Comparison of ENCODE assay signal across 28 mouse cellular contexts in genomic region chr14:122214126-122214525, GRCm38 (mm10).
"Had no signal": no experiment of that assay in that cellular context is flagged by ENCODE, and none has a peak within 500 bp of the region (broad histone marks: within the 10 kb centered on the region; RNA-seq: fewer than 3 reads in every experiment).

No protein-coding gene starts in this region.

- H3K9me3 ChIP-seq: heart, embryonic 10.5 days; hindbrain, embryonic 12.5 days; intestine, embryonic 15.5 days; limb, embryonic 10.5 days; limb, embryonic 12.5 days; liver, embryonic 13.5 days; liver, embryonic 15.5 days had no signal

- H3K27ac ChIP-seq: gastrocnemius, adult 2 months; heart, embryonic 10.5 days; hindbrain, embryonic 10.5 days; hindbrain, embryonic 12.5 days; hindbrain, embryonic 14.5 days; intestine, embryonic 15.5 days; layer of hippocampus, adult 2 months; left cerebral cortex, adult 2 months; limb, embryonic 10.5 days; limb, embryonic 12.5 days; liver, embryonic 13.5 days; liver, embryonic 15.5 days had no signal

- DNase-seq: gastrocnemius, adult 2 months; gastrocnemius, postnatal 10 days; gastrocnemius, postnatal 25 days; heart, adult 18-20 months; heart, postnatal 10 days; heart, postnatal 4 days; kidney, adult 18-20 months; kidney, adult 8-10 months; kidney, postnatal 10 days; kidney, postnatal 25 days; kidney, postnatal 4 days; liver; liver, embryonic 13.5 days had no signal

- H3K4me1 ChIP-seq: heart, embryonic 10.5 days; heart, embryonic 12.5 days; hindbrain, embryonic 10.5 days; hindbrain, embryonic 12.5 days; intestine, embryonic 15.5 days; limb, embryonic 10.5 days; limb, embryonic 12.5 days; liver, embryonic 13.5 days; liver, embryonic 15.5 days had no signal

- H3K36me3 ChIP-seq: heart, embryonic 10.5 days; heart, embryonic 12.5 days; hindbrain, embryonic 10.5 days; hindbrain, embryonic 12.5 days; intestine, embryonic 15.5 days; limb, embryonic 10.5 days; limb, embryonic 12.5 days; liver, embryonic 13.5 days; liver, embryonic 15.5 days had no signal

- H3K4me2 ChIP-seq: heart, embryonic 12.5 days; hindbrain, embryonic 12.5 days; hindbrain, embryonic 14.5 days; intestine, embryonic 15.5 days; limb, embryonic 12.5 days; liver, embryonic 11.5 days; liver, embryonic 13.5 days; liver, embryonic 15.5 days had no signal

- H3K4me3 ChIP-seq: gastrocnemius, adult 2 months; heart, embryonic 10.5 days; heart, embryonic 12.5 days; hindbrain, embryonic 10.5 days; hindbrain, embryonic 12.5 days; intestine, embryonic 15.5 days; layer of hippocampus, adult 2 months; left cerebral cortex, adult 2 months; limb, embryonic 10.5 days; limb, embryonic 12.5 days; liver, embryonic 13.5 days; liver, embryonic 15.5 days had no signal

- H3K9ac ChIP-seq: heart, embryonic 12.5 days; hindbrain, embryonic 12.5 days; hindbrain, embryonic 14.5 days; intestine, embryonic 15.5 days; limb, embryonic 12.5 days; liver, embryonic 13.5 days; liver, embryonic 15.5 days had no signal

- H3K27me3 ChIP-seq: heart, embryonic 12.5 days; hindbrain, embryonic 12.5 days; intestine, embryonic 15.5 days; limb, embryonic 12.5 days; liver, embryonic 13.5 days; liver, embryonic 15.5 days had no signal

- ATAC-seq: hindbrain, embryonic 16.5 days; inflammation-experienced regulatory T-cells, adult 6 months; intestine, embryonic 15.5 days; intestine, postnatal 0 days had no signal
